Mouse (Mus musculus) heart, adult 2 months (tissue): ENCODE measurements around the gene Kcnmb3.

ENCODE experiments used
- CTCF ChIP-seq: fragments of 200-600 bp; IDR thresholded peaks from 2 replicates; pipeline ENCODE4 v1.8.1; 2022; ENCODE audit warnings: antibody characterized with exemption, mild to moderate bottlenecking, moderate library complexity
- EP300 ChIP-seq: fragments of 200-500 bp; IDR thresholded peaks from 2 replicates; pipeline ENCODE4 v1.6.1; 2011; ENCODE audit warnings: low read depth, low read length, control low read depth; ENCODE audit not compliant: insufficient read depth

- peak; percentile 62 for TF ChIP-seq CTCF
- no peak for TF ChIP-seq EP300
These were observed 32.3 kb downstream of the Kcnmb3 start for GRCm38 (mm10) chr3:32459777-32460176.
